Mouse (Mus musculus) liver, postnatal 0 days (tissue): ENCODE measurements around the gene Rufy2. TPM values are rescaled to one million over a fixed set of nuclear protein-coding genes. Genes with fewer than 3 reads are reported as not detected.

Source experiments
- ATAC-seq: fragments of 200-750 bp; cut with Nextera tagmentation; 2 replicates; pipeline ENCODE4 v1.8.0; 2017; ENCODE audit warnings: mild to moderate bottlenecking, moderate library complexity
- DNase-seq: peaks from one replicate; pipeline ENCODE4 v3.0.0-alpha.2; 2016
- H3K27ac ChIP-seq: fragments of 300-500 bp; sonication (generic); 2 replicates; pipeline ENCODE4 v1.5.1; 2014; ENCODE audit warnings: antibody characterized with exemption, moderate library complexity, mild to moderate bottlenecking, low read depth
- H3K27me3 ChIP-seq: fragments of 300-500 bp; sonication (generic); 2 replicates; pipeline ENCODE4 v1.6.1; 2014; ENCODE audit warnings: low read length, control low read depth, mixed read lengths; ENCODE audit not compliant: insufficient read depth
- H3K36me3 ChIP-seq: fragments of 300-500 bp; sonication (generic); replicated peaks from 2 replicates; pipeline ENCODE4 v1.6.1; 2014; ENCODE audit warnings: mild to moderate bottlenecking, control low read depth, low read length, moderate library complexity, mixed read lengths; ENCODE audit not compliant: insufficient read depth
- H3K4me1 ChIP-seq: fragments of 300-500 bp; sonication (generic); 2 replicates; pipeline ENCODE4 v1.6.1; 2014; ENCODE audit warnings: antibody characterized with exemption, mild to moderate bottlenecking, control low read depth; ENCODE audit not compliant: insufficient read depth
- H3K4me2 ChIP-seq: fragments of 300-500 bp; sonication (generic); 2 replicates; pipeline ENCODE4 v1.6.1; 2014; ENCODE audit warnings: low read depth, mild to moderate bottlenecking, low read length, moderate library complexity, mixed read lengths
- H3K4me3 ChIP-seq: fragments of 300-500 bp; sonication (generic); 2 replicates; pipeline ENCODE4 v1.5.1; 2014; ENCODE audit warnings: low read depth, low read length
- H3K9ac ChIP-seq: fragments of 300-500 bp; sonication (generic); replicated peaks from 2 replicates; pipeline ENCODE4 v1.6.1; 2014; ENCODE audit warnings: mild to moderate bottlenecking, moderate library complexity
- H3K9me3 ChIP-seq: fragments of 300-500 bp; sonication (generic); 2 replicates; pipeline ENCODE4 v1.6.1; 2016; ENCODE audit warnings: mild to moderate bottlenecking, control low read depth, low read length, mixed read lengths
- CTCF ChIP-seq: sonication (generic); IDR thresholded peaks from 2 replicates; pipeline ENCODE4 v1.5.1; 2016; ENCODE audit warnings: antibody characterized with exemption, low read depth
- EP300 ChIP-seq: IDR thresholded peaks from 2 replicates; pipeline ENCODE4 v1.6.1; 2016; ENCODE audit warnings: antibody characterized with exemption, low read depth, mild to moderate bottlenecking
- WGBS: fragments of 180-500 bp; shearing (Covaris S2); extraction: QIAGEN DNeasy Blood & Tissue Kit; methylation state at CpG from one replicate; pipeline ENCODE4 v1.1.7; 2014; ENCODE audit not compliant: insufficient replicate concordance; 5-methylcytosine and 5-hydroxymethylcytosine counted together
- polyA plus RNA-seq: library from polyadenylated mRNA; unstranded; fragments of >200 nt; fragmentation: Nextera tagmentation; extraction: Ambion mirVana; gene quantifications from 2 replicates; pipeline ENCODE4 v1.2.1, GENCODE M21; 2015

Gene Rufy2
- polyA plus RNA-seq, 1 experiment from 2014 or later = 2.9 TPM

- 48% methylated on average over 4 of the region's 4 CpGs for WGBS
- Histone ChIP-seq H3K4me1 (no peaks in the 10 kb centered on the region), H3K4me3 (no peak overlapping the region), H3K27me3 (no peaks in the 10 kb centered on the region), H3K9me3 (no peaks in the 10 kb centered on the region), H3K36me3 (peaks cover 42% of the 10 kb centered on the region), H3K9ac (no peak overlapping the region), H3K4me2 (no peak overlapping the region), H3K27ac (no peak overlapping the region)
- no peak for TF ChIP-seq CTCF
- DNase-seq (no peak), ATAC-seq (0 out of 2 replicates have a peak, but pooled peaks have one; percentile 27)
These were observed 30.2 kb downstream of the Rufy2 start for GRCm38 (mm10) chr10:63010268-63010667.

GRCm38 (mm10) chr10:63011556-63011955 is 31.5 kb downstream of the Rufy2 start:
- Histone ChIP-seq H3K27ac (no peak overlapping the region), H3K9me3 (no peaks in the 10 kb centered on the region), H3K4me2 (no peak overlapping the region), H3K4me1 (no peaks in the 10 kb centered on the region), H3K36me3 (peaks cover 54% of the 10 kb centered on the region), H3K9ac (no peak overlapping the region), H3K4me3 (no peak overlapping the region), H3K27me3 (no peaks in the 10 kb centered on the region)
- DNase-seq (no peak), ATAC-seq (no peak)
- WGBS = 87% methylated on average over 6 of the region's 6 CpGs
- TF ChIP-seq EP300 (no peak), CTCF (no peak)

GRCm38 (mm10) chr10:63013476-63013875 is 33.5 kb downstream of the Rufy2 start:
- ATAC-seq = no peak
- H3K9me3 ChIP-seq = no peaks in the 10 kb centered on the region
- no peaks in the 10 kb centered on the region for H3K27me3 ChIP-seq
- H3K4me3 ChIP-seq = no peak overlapping the region
- H3K27ac ChIP-seq = no peak overlapping the region
- H3K4me1 ChIP-seq = no peaks in the 10 kb centered on the region
- 52% methylated on average over 3 of the region's 3 CpGs for WGBS
- DNase-seq = no peak
- no peak for TF ChIP-seq EP300
- TF ChIP-seq CTCF = no peak
- H3K4me2 ChIP-seq = no peak overlapping the region
- H3K36me3 ChIP-seq = peaks cover 64% of the 10 kb centered on the region
- H3K9ac ChIP-seq = no peak overlapping the region

- no peak overlapping the region for H3K9ac ChIP-seq
- H3K4me3 ChIP-seq = no peak overlapping the region
- H3K9me3 ChIP-seq = no peaks in the 10 kb centered on the region
- ATAC-seq = no peak
- no peak overlapping the region for H3K4me2 ChIP-seq
- H3K27me3 ChIP-seq = no peaks in the 10 kb centered on the region
- no peak overlapping the region for H3K27ac ChIP-seq
- 88% methylated on average over 9 of the region's 9 CpGs for WGBS
- DNase-seq = no peak
- peaks cover 64% of the 10 kb centered on the region for H3K36me3 ChIP-seq
- H3K4me1 ChIP-seq = no peaks in the 10 kb centered on the region
- no peak for TF ChIP-seq CTCF
These were observed 34.1 kb downstream of the Rufy2 start for GRCm38 (mm10) chr10:63014168-63014567.

GRCm38 (mm10) chr10:63019304-63019703 is 39.3 kb downstream of the Rufy2 start:
- DNase-seq (no peak), ATAC-seq (no peak)
- Histone ChIP-seq H3K36me3 (peaks cover 37% of the 10 kb centered on the region), H3K9me3 (no peaks in the 10 kb centered on the region), H3K4me3 (no peak overlapping the region), H3K4me1 (peaks cover 11% of the 10 kb centered on the region), H3K27me3 (no peaks in the 10 kb centered on the region), H3K9ac (no peak overlapping the region), H3K4me2 (no peak overlapping the region), H3K27ac (no peak overlapping the region)
- 91% methylated on average over 6 of the region's 6 CpGs for WGBS
- no peak for TF ChIP-seq EP300
- TF ChIP-seq CTCF = no peak

- Histone ChIP-seq H3K9ac (peak overlapping the region; percentile 100), H3K4me2 (peak overlapping the region; percentile 82), H3K27me3 (no peaks in the 10 kb centered on the region), H3K36me3 (peaks cover 14% of the 10 kb centered on the region), H3K9me3 (no peaks in the 10 kb centered on the region), H3K4me1 (peaks cover 22% of the 10 kb centered on the region), H3K4me3 (peak overlapping the region; percentile 99), H3K27ac (no peak overlapping the region)
- 24% methylated on average over 4 of the region's 4 CpGs for WGBS
- TF ChIP-seq CTCF (no peak), EP300 (no peak)
- ATAC-seq (no peak), DNase-seq (no peak)
These were observed 41.7 kb downstream of the Rufy2 start for GRCm38 (mm10) chr10:63021702-63022101.
